Mouse (Mus musculus) heart, postnatal 0 days (tissue): ENCODE data around the gene Olfr1200.

ENCODE experiments used
- CTCF ChIP-seq: IDR thresholded peaks from 2 replicates; pipeline ENCODE4 v1.5.1; 2016; ENCODE audit warnings: antibody characterized with exemption, control low read depth, low read depth
- EP300 ChIP-seq: IDR thresholded peaks from 2 replicates; pipeline ENCODE4 v1.6.1; 2016; ENCODE audit warnings: antibody characterized with exemption, low read depth

- TF ChIP-seq CTCF, result no peak
- no peak for TF ChIP-seq EP300
Measured at GRCm38 (mm10) chr2:88732266-88732665, 38.0 kb downstream of the Olfr1200 start, which contains the start of gene Olfr1197.
